In genomic region chrX:12134541-12134940, GRCm38 (mm10) we compare ENCODE assay signal across 8 mouse cellular contexts. TPM values are rescaled to one million over a fixed set of nuclear protein-coding genes. Genes with fewer than 3 reads are reported as not detected.
A peak's percentile ranks its signal among the peaks of the same experiment; 100 is the strongest.
DNase-seq lines count a peak whose midpoint lies in the region; ATAC-seq and TF ChIP-seq lines count a peak whose summit lies in the region.

No protein-coding gene starts in this region.

- no peaks in the 10 kb centered on the region for H3K36me3 ChIP-seq in forebrain, postnatal 0 days (ENCODE audit: insufficient read depth)
- no peaks in the 10 kb centered on the region for H3K36me3 ChIP-seq in hindbrain, embryonic 14.5 days (replicated peaks; ENCODE audit: control insufficient read depth, insufficient read depth)
- H3K36me3 ChIP-seq in liver, embryonic 12.5 days, result no peaks in the 10 kb centered on the region
- H3K36me3 ChIP-seq in midbrain, postnatal 0 days (ENCODE audit: insufficient read depth, low read length), result no peaks in the 10 kb centered on the region

- no peaks in the 10 kb centered on the region for H3K9me3 ChIP-seq in forebrain, postnatal 0 days (ENCODE audit: low read length)
- H3K9me3 ChIP-seq in hindbrain, embryonic 14.5 days (ENCODE audit: control insufficient read depth, low read length), result no peaks in the 10 kb centered on the region
- H3K9me3 ChIP-seq in liver, embryonic 12.5 days (replicated peaks), result no peaks in the 10 kb centered on the region
- no peaks in the 10 kb centered on the region for H3K9me3 ChIP-seq in midbrain, postnatal 0 days (ENCODE audit: low read length)

- DNase-seq in heart, adult 11 months, result peak; percentile 98
- no peak for DNase-seq in heart, adult 8-10 months (ENCODE audit: low spot score)
- DNase-seq in forebrain, postnatal 0 days, result peak; percentile 51
- no peak for DNase-seq in hindbrain, embryonic 14.5 days (ENCODE audit: low spot score)
- DNase-seq in midbrain, postnatal 0 days (ENCODE audit: low spot score), result peak; percentile 45
- DNase-seq in thymus, postnatal 0 days (ENCODE audit: low spot score), result peak; percentile 71

- peak overlapping the region; percentile 55 for H3K4me3 ChIP-seq in bone marrow macrophage, adult 2 months (ENCODE audit: insufficient read depth, low read length)
- peak overlapping the region; percentile 43; the same call in 1 of the 2 replicates for H3K4me3 ChIP-seq in forebrain, postnatal 0 days (ENCODE audit: low read depth, low read length)
- peak overlapping the region; percentile 38; the same call in 1 of the 2 replicates for H3K4me3 ChIP-seq in hindbrain, embryonic 14.5 days (replicated peaks; ENCODE audit: low read length)
- H3K4me3 ChIP-seq in liver, embryonic 12.5 days, result peak overlapping the region; percentile 45
- H3K4me3 ChIP-seq in midbrain, postnatal 0 days (ENCODE audit: low read depth, low read length), result no peak overlapping the region

- 14% methylated on average over 15 of the region's 19 CpGs for WGBS in forebrain, postnatal 0 days
- 4% methylated on average over 19 of the region's 19 CpGs for WGBS in hindbrain, embryonic 14.5 days
- 3% methylated on average over 19 of the region's 19 CpGs for WGBS in liver, embryonic 12.5 days (ENCODE audit: insufficient replicate concordance)
- WGBS in midbrain, postnatal 0 days, result 11% methylated on average over 16 of the region's 19 CpGs

- peak overlapping the region; percentile 69 for H3K4me2 ChIP-seq in forebrain, postnatal 0 days (ENCODE audit: low read depth)
- H3K4me2 ChIP-seq in hindbrain, embryonic 14.5 days (replicated peaks), result peak overlapping the region; percentile 60
- H3K4me2 ChIP-seq in liver, embryonic 12.5 days, result peak overlapping the region; percentile 68
- peak overlapping the region; percentile 65 for H3K4me2 ChIP-seq in midbrain, postnatal 0 days (ENCODE audit: low read depth, low read length, poor library complexity, severe bottlenecking)

- no peak for TF ChIP-seq CTCF in bone marrow macrophage, adult 2 months (IDR thresholded peaks at IDR 0.05; ENCODE audit: low read depth, low read length)
- peak; percentile 55 for TF ChIP-seq CTCF in forebrain, postnatal 0 days (IDR thresholded peaks at IDR 0.05; ENCODE audit: low read depth)
- TF ChIP-seq CTCF in midbrain, postnatal 0 days (IDR thresholded peaks at IDR 0.05), result peak; percentile 62

- H3K27ac ChIP-seq in bone marrow macrophage, adult 2 months (ENCODE audit: insufficient read depth, low read depth, low read length), result peak overlapping the region; percentile 95
- no peak overlapping the region for H3K27ac ChIP-seq in forebrain, postnatal 0 days (ENCODE audit: low read depth, low read length)
- H3K27ac ChIP-seq in hindbrain, embryonic 14.5 days, result peak overlapping the region; percentile 90
- 0 out of 2 replicates have a peak overlapping the region, but pooled peaks have one; percentile 69 for H3K27ac ChIP-seq in liver, embryonic 12.5 days
- no peak overlapping the region for H3K27ac ChIP-seq in midbrain, postnatal 0 days (ENCODE audit: low read depth, low read length)

- H3K4me1 ChIP-seq in bone marrow macrophage, adult 2 months (ENCODE audit: control insufficient read depth, insufficient read depth, low read length), result peaks cover 7% of the 10 kb centered on the region
- H3K4me1 ChIP-seq in forebrain, postnatal 0 days (ENCODE audit: insufficient read depth), result no peaks in the 10 kb centered on the region
- peaks cover 33% of the 10 kb centered on the region for H3K4me1 ChIP-seq in hindbrain, embryonic 14.5 days (replicated peaks; ENCODE audit: control insufficient read depth, insufficient read depth, low read length)
- H3K4me1 ChIP-seq in liver, embryonic 12.5 days, result peaks cover 38% of the 10 kb centered on the region
- H3K4me1 ChIP-seq in midbrain, postnatal 0 days (ENCODE audit: insufficient read depth, low read length), result no peaks in the 10 kb centered on the region

- TF ChIP-seq POLR2A in bone marrow macrophage, adult 2 months (IDR thresholded peaks at IDR 0.05; ENCODE audit: borderline replicate concordance, low read depth, low read length), result no peak

- H3K9ac ChIP-seq in forebrain, postnatal 0 days, result 0 out of 2 replicates have a peak overlapping the region, but pooled peaks have one; percentile 63
- no peak overlapping the region for H3K9ac ChIP-seq in hindbrain, embryonic 14.5 days
- no peak overlapping the region for H3K9ac ChIP-seq in liver, embryonic 12.5 days
- no peak overlapping the region for H3K9ac ChIP-seq in midbrain, postnatal 0 days (replicated peaks; ENCODE audit: low read length, poor library complexity, severe bottlenecking)

- peak; percentile 23; the same call in 1 of the 2 replicates for ATAC-seq in forebrain, postnatal 0 days
- ATAC-seq in hindbrain, embryonic 14.5 days (ENCODE audit: low FRiP score), result no peak
- ATAC-seq in liver, embryonic 12.5 days, result no peak
- ATAC-seq in midbrain, postnatal 0 days (ENCODE audit: low FRiP score), result no peak

- H3K27me3 ChIP-seq in forebrain, postnatal 0 days (ENCODE audit: insufficient read depth, low read length), result 0 out of 2 replicates have a peak, but pooled peaks cover 3% of the 10 kb centered on the region
- H3K27me3 ChIP-seq in hindbrain, embryonic 14.5 days (ENCODE audit: control insufficient read depth, insufficient read depth, low read length), result peaks cover 86% of the 10 kb centered on the region
- H3K27me3 ChIP-seq in liver, embryonic 12.5 days (replicated peaks), result peaks cover 99% of the 10 kb centered on the region
- peaks cover 13% of the 10 kb centered on the region; the same call in 1 of the 2 replicates for H3K27me3 ChIP-seq in midbrain, postnatal 0 days (ENCODE audit: insufficient read depth, low read length)

RNA-seq across cellular contexts. Expression of gene Bcor, which starts 25.6 kb away (rescaled TPM):
- 10 to 100 TPM; 18.7 to 23.4 (median 20.5) TPM for total RNA-seq in heart, adult 8-10 months (2022)
- 9.8 and 11.4 TPM in 2 replicates for polyA plus RNA-seq in bone marrow macrophage, adult 2 months (2012; ENCODE audit: insufficient read depth, insufficient read length, missing spikeins)
- 32.1 and 33.5 TPM in 2 replicates for total RNA-seq in forebrain, postnatal 0 days (2014; rRNA removed)
- 10.3 and 10.5 TPM in 2 replicates for polyA plus RNA-seq in forebrain, postnatal 0 days (2015; fragmentation: Nextera tagmentation; extraction: Ambion mirVana)
- 16.1 and 17.5 TPM in 2 replicates for polyA plus RNA-seq in hindbrain, embryonic 14.5 days (2014; fragmentation: Nextera tagmentation; extraction: Ambion mirVana)
- 7.9 and 8.4 TPM in 2 replicates for polyA plus RNA-seq in liver, embryonic 12.5 days (2016; fragmentation: Nextera tagmentation; extraction: Ambion mirVana)
- total RNA-seq in midbrain, postnatal 0 days (2014; rRNA removed), result 28.6 and 45.5 TPM in 2 replicates
- 11.7 and 12.9 TPM in 2 replicates for polyA plus RNA-seq in midbrain, postnatal 0 days (2015; fragmentation: Nextera tagmentation; extraction: Ambion mirVana)
- 14.1 and 14.2 TPM in 2 replicates for polyA plus RNA-seq in thymus, postnatal 0 days (2015; fragmentation: Nextera tagmentation; extraction: Ambion mirVana)

Comparison
In these comparisons a context has a peak if more than half of its experiments do, and no peak if none do; other contexts are left out.
1. DNase-seq: peak in heart, adult 11 months (single experiment), forebrain, postnatal 0 days (single experiment), midbrain, postnatal 0 days (single experiment) and thymus, postnatal 0 days (single experiment); none in heart, adult 8-10 months (single experiment) and hindbrain, embryonic 14.5 days (single experiment).
2. H3K27ac ChIP-seq: peak in bone marrow macrophage, adult 2 months (single experiment), hindbrain, embryonic 14.5 days (single experiment) and liver, embryonic 12.5 days (single experiment); none in forebrain, postnatal 0 days (single experiment) and midbrain, postnatal 0 days (single experiment).
3. Peak in every context shown above with its lines, with median percentiles within 50 percentile points of each other: H3K4me2 ChIP-seq.